Mouse (Mus musculus) lung, embryonic 16.5 days (tissue): ENCODE data around the gene Mecr. TPM values are rescaled to one million over a fixed set of nuclear protein-coding genes. Genes with fewer than 3 reads are reported as not detected.
A peak's percentile ranks its signal among the peaks of the same experiment; 100 is the strongest.

ENCODE experiments used
- ATAC-seq: fragments of 200-750 bp; cut with Nextera tagmentation; 2 replicates; pipeline ENCODE4 v1.8.0; 2017; ENCODE audit warnings: low read depth, mild to moderate bottlenecking, moderate library complexity
- H3K27ac ChIP-seq: fragments of 300-500 bp; sonication (generic); 2 replicates; pipeline ENCODE4 v1.5.1; 2014; ENCODE audit warnings: mild to moderate bottlenecking, control low read depth, low read length
- H3K27me3 ChIP-seq: fragments of 300-500 bp; sonication (generic); 2 replicates; pipeline ENCODE4 v1.6.1; 2014; ENCODE audit warnings: low read depth, low read length, mixed read lengths; ENCODE audit not compliant: control insufficient read depth, insufficient read depth
- H3K36me3 ChIP-seq: fragments of 300-500 bp; sonication (generic); 2 replicates; pipeline ENCODE4 v1.6.1; 2014; ENCODE audit warnings: low read length; ENCODE audit not compliant: control insufficient read depth, insufficient read depth
- H3K4me1 ChIP-seq: fragments of 300-500 bp; sonication (generic); replicated peaks from 2 replicates; pipeline ENCODE4 v1.6.1; 2014; ENCODE audit warnings: low read length, mixed read lengths; ENCODE audit not compliant: control insufficient read depth, insufficient read depth
- H3K4me2 ChIP-seq: fragments of 300-500 bp; sonication (generic); 2 replicates; pipeline ENCODE4 v1.6.1; 2014; ENCODE audit warnings: low read depth, low read length, control low read depth
- H3K4me3 ChIP-seq: fragments of 300-500 bp; sonication (generic); 2 replicates; pipeline ENCODE4 v1.5.1; 2014; ENCODE audit warnings: mild to moderate bottlenecking, low read length, control low read depth
- H3K9ac ChIP-seq: fragments of 300-500 bp; sonication (generic); 2 replicates; pipeline ENCODE4 v1.6.1; 2014; ENCODE audit warnings: low read length, control low read depth
- H3K9me3 ChIP-seq: fragments of 300-500 bp; sonication (generic); 2 replicates; pipeline ENCODE4 v1.6.1; 2016; ENCODE audit warnings: low read length; ENCODE audit not compliant: control insufficient read depth
- WGBS: fragments of 180-500 bp; shearing (Covaris S2); extraction: QIAGEN DNeasy Blood & Tissue Kit; methylation state at CpG from one replicate; pipeline ENCODE4 v1.1.7; 2014; 5-methylcytosine and 5-hydroxymethylcytosine counted together
- polyA plus RNA-seq: library from polyadenylated mRNA; unstranded; fragments of >200 nt; fragmentation: Nextera tagmentation; extraction: Ambion mirVana; gene quantifications from 2 replicates; pipeline ENCODE4 v1.2.1, GENCODE M21; 2015

Gene Mecr
- polyA plus RNA-seq, 1 experiment from 2014 or later, result 38.6 TPM

- Histone ChIP-seq H3K9me3 (no peaks in the 10 kb centered on the region), H3K4me3 (no peak overlapping the region), H3K4me1 (peaks cover 24% of the 10 kb centered on the region), H3K4me2 (no peak overlapping the region), H3K27me3 (peaks cover 41% of the 10 kb centered on the region), H3K9ac (no peak overlapping the region), H3K36me3 (no peaks in the 10 kb centered on the region), H3K27ac (no peak overlapping the region)
- no peak for ATAC-seq
- WGBS, result 21% methylated on average over 9 of the region's 9 CpGs
Measured at GRCm38 (mm10) chr4:131914046-131914643, 70.9 kb downstream of the Mecr start.

DNA sequence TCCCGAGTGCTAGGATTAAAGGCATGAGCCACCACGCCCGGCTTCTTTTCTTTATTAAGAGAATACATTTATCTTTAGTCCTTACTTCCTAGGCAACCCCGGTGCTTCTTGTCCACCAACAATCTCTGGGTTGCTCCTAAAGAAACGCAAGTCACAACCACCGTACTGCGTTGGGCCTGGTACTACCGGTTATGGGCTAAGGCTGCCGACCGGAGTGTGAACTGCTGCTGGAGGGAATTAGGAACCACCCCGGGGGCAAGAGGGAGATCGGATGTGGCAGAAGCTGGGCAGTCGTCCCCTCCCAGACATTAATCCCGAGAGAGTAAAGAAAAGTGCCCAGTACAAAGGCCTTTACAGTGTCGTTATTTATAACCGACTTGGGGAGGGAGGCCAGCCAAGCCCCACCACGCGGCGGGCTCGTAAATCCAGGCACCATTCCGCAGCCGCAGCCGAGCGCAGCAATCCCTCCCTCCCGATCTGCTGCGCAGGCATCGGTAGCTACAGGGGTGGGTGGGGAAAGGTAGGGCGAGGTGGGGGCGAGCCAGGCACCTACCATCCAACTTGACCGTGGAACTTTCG lies 71.7 kb downstream of the Mecr start:
- H3K4me1 ChIP-seq, result peaks cover 28% of the 10 kb centered on the region
- peaks cover 48% of the 10 kb centered on the region for H3K27me3 ChIP-seq
- H3K27ac ChIP-seq, result no peak overlapping the region
- H3K9ac ChIP-seq, result peak overlapping the region; percentile 55
- no peaks in the 10 kb centered on the region for H3K9me3 ChIP-seq
- WGBS, result 6% methylated on average over 31 of the region's 31 CpGs
- peak overlapping the region; percentile 42 for H3K4me3 ChIP-seq
- H3K36me3 ChIP-seq, result no peaks in the 10 kb centered on the region
- H3K4me2 ChIP-seq, result peak overlapping the region; percentile 59
- no peak for ATAC-seq

DNA sequence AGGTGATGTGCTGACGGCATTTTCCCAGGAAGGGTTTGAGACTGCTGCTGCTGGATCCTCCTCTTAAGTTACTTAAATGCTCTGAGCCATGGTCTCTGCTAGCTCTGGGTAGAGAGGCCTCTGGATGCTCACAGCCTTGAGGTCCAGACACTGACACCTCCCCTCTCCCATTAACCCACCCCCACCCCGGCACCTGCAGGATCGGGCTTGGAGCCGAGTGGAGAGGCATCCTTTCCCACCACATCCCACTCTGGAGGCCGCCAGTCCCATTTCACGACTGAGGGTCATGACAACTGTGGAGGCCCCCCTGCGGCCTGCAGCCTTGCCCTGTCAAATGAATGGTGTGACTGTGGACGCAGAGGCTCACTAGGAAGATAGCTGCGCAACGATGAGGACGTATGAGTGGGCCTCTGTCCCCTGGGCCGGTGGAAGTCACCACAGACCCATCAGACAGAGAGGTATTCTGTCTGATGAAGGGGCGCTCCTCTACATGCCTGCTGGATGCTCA lies 72.6 kb downstream of the Mecr start:
- Histone ChIP-seq H3K4me2 (no peak overlapping the region), H3K9ac (no peak overlapping the region), H3K4me3 (no peak overlapping the region), H3K27me3 (peaks cover 55% of the 10 kb centered on the region), H3K9me3 (no peaks in the 10 kb centered on the region), H3K4me1 (peaks cover 26% of the 10 kb centered on the region), H3K36me3 (no peaks in the 10 kb centered on the region), H3K27ac (no peak overlapping the region)
- no peak for ATAC-seq
- 28% methylated on average over 13 of the region's 13 CpGs for WGBS

DNA sequence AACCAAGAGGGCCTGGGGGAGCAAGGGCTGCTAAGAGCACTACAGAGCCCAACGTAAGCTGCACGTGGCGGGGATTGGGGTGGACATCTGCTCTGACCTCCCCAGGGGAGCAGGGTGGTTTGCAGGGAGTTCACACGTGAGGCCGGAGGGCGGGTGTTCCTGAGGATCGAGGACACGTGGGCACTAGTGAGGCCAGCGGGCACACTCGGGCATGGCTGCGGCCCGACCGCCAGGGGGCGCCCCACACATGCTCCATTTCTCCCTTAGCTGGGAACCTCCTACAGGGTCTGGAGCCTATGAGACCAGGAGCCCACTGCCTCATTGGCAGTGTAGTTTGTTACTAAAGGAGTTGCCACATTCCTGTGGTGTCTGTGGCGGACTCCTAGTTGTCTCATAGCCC lies 73.2 kb downstream of the Mecr start:
- Histone ChIP-seq H3K27me3 (peaks cover 59% of the 10 kb centered on the region), H3K9me3 (no peaks in the 10 kb centered on the region), H3K27ac (no peak overlapping the region), H3K4me1 (peaks cover 27% of the 10 kb centered on the region), H3K9ac (no peak overlapping the region), H3K4me2 (no peak overlapping the region), H3K36me3 (no peaks in the 10 kb centered on the region), H3K4me3 (no peak overlapping the region)
- 15% methylated on average over 15 of the region's 15 CpGs for WGBS
- peak; percentile 15; the same call in 1 of the 2 replicates for ATAC-seq

GRCm38 (mm10) chr4:131917010-131917555 lies 73.8 kb downstream of the Mecr start:
- H3K27ac ChIP-seq, result no peak overlapping the region
- peaks cover 64% of the 10 kb centered on the region for H3K27me3 ChIP-seq
- ATAC-seq, result no peak
- peaks cover 32% of the 10 kb centered on the region for H3K4me1 ChIP-seq
- WGBS, result 68% methylated on average over 10 of the region's 10 CpGs
- H3K9ac ChIP-seq, result no peak overlapping the region
- no peaks in the 10 kb centered on the region for H3K36me3 ChIP-seq
- no peak overlapping the region for H3K4me2 ChIP-seq
- no peak overlapping the region for H3K4me3 ChIP-seq
- no peaks in the 10 kb centered on the region for H3K9me3 ChIP-seq

Other genes starting within 250 kb of the Mecr start
- 14.1 and 14.6 TPM in 2 replicates for gene Ptpru, start 5.2 kb upstream of the Mecr start, polyA plus RNA-seq
- gene Srsf4, start 30.1 kb downstream of the Mecr start, polyA plus RNA-seq, result 96.8 and 108 TPM in 2 replicates
- gene Tmem200b, start 78.3 kb downstream of the Mecr start, polyA plus RNA-seq, result 0.25 and 0.43 TPM in 2 replicates
- gene Gm10300, start 231.2 kb downstream of the Mecr start, polyA plus RNA-seq, result 0.10 TPM in 1 of 2 replicates, not detected in the other
- 56.8 and 57.7 TPM in 2 replicates for gene Epb41, start 231.9 kb downstream of the Mecr start, polyA plus RNA-seq